Mouse (Mus musculus) adrenal gland, postnatal 4 days (tissue): Measurements from ENCODE around the gene Timp2. TPM values are rescaled to one million over a fixed set of nuclear protein-coding genes. Genes with fewer than 3 reads are reported as not detected.
A peak's percentile ranks its signal among the peaks of the same experiment; 100 is the strongest.

Source experiments
- DNase-seq, 2 experiments: peaks; one replicate each; pipeline ENCODE4 v3.0.0; 2021 to 2022; ENCODE audit warnings: low spot score in 2 of 2, mixed read lengths in 2 of 2
- total RNA-seq, 2 experiments: library from RNA; stranded (reverse); gene quantifications; 2 replicates each; pipeline ENCODE4 v1.2.3; 2021

Gene Timp2
- total RNA-seq, 2 experiments from 2014 or later: 107 to 108 TPM

GRCm38 (mm10) chr11:118297967-118298366, 57.6 kb downstream of the Timp2 start:
- DNase-seq: no peak

GRCm38 (mm10) chr11:118295026-118295425, 60.5 kb downstream of the Timp2 start:
- no peak for DNase-seq

GRCm38 (mm10) chr11:118292671-118293070, 62.9 kb downstream of the Timp2 start:
- no peak for DNase-seq

- peak; percentile 96 for DNase-seq
These were observed 65.3 kb downstream of the Timp2 start, which contains the start of gene Usp36 for GRCm38 (mm10) chr11:118289999-118290889. Gene Usp36 (minus strand): TSS chr11:118290244.

- DNase-seq: no peak
These were observed 66.0 kb downstream of the Timp2 start for GRCm38 (mm10) chr11:118289562-118289961.

- no peak for DNase-seq
These were observed 66.5 kb downstream of the Timp2 start for GRCm38 (mm10) chr11:118289037-118289511.

GRCm38 (mm10) chr11:118287573-118287972, 68.0 kb downstream of the Timp2 start:
- DNase-seq: no peak

- no peak for DNase-seq
These were observed 69.1 kb downstream of the Timp2 start for GRCm38 (mm10) chr11:118286434-118286833.

GRCm38 (mm10) chr11:118285791-118286190, 69.7 kb downstream of the Timp2 start:
- no peak for DNase-seq

GRCm38 (mm10) chr11:118280218-118280617, 75.3 kb downstream of the Timp2 start:
- no peak for DNase-seq

- DNase-seq: no peak
These were observed 79.2 kb downstream of the Timp2 start for GRCm38 (mm10) chr11:118276328-118276727.

GRCm38 (mm10) chr11:118275092-118275491, 80.4 kb downstream of the Timp2 start:
- DNase-seq: no peak

- no peak for DNase-seq
These were observed 85.7 kb downstream of the Timp2 start for GRCm38 (mm10) chr11:118269827-118270226.

GRCm38 (mm10) chr11:118266666-118267046, 88.9 kb downstream of the Timp2 start:
- DNase-seq: no peak

GRCm38 (mm10) chr11:118266044-118266665, 89.4 kb downstream of the Timp2 start:
- DNase-seq: no peak

- no peak for DNase-seq
These were observed 89.9 kb downstream of the Timp2 start for GRCm38 (mm10) chr11:118265621-118266020.

- DNase-seq: no peak
These were observed 92.4 kb downstream of the Timp2 start for GRCm38 (mm10) chr11:118263146-118263545.

- no peak for DNase-seq
These were observed 95.5 kb downstream of the Timp2 start for GRCm38 (mm10) chr11:118260081-118260480.

- DNase-seq: no peak
These were observed 96.0 kb downstream of the Timp2 start for GRCm38 (mm10) chr11:118259580-118259979.

GRCm38 (mm10) chr11:118256371-118256770, 99.2 kb downstream of the Timp2 start:
- DNase-seq: no peak

GRCm38 (mm10) chr11:118254159-118254951, 101.2 kb downstream of the Timp2 start:
- DNase-seq: no peak
